Mouse (Mus musculus) olfactory bulb, adult 2 months (tissue): ENCODE data around the gene Krtap5-4. TPM values are rescaled to one million over a fixed set of nuclear protein-coding genes. Genes with fewer than 3 reads are reported as not detected.
A peak's percentile ranks its signal among the peaks of the same experiment; 100 is the strongest.
"Not testable (repeated sequence)": the region's sequence is repeated elsewhere in the genome, so short reads cannot be mapped to it uniquely, and the experiment has no call there.

Source experiments
- H3K27ac ChIP-seq: fragments of 200-500 bp; 2 replicates; pipeline ENCODE4 v1.5.1; 2012; ENCODE audit warnings: low read depth, low read length; ENCODE audit not compliant: insufficient read depth
- H3K4me1 ChIP-seq: fragments of 200-500 bp; 2 replicates; pipeline ENCODE4 v1.6.1; 2012; ENCODE audit warnings: low read length; ENCODE audit not compliant: control insufficient read depth, insufficient read depth
- H3K4me3 ChIP-seq: fragments of 200-500 bp; 2 replicates; pipeline ENCODE4 v1.5.1; 2012; ENCODE audit warnings: mild to moderate bottlenecking, low read depth, low read length, moderate library complexity; ENCODE audit not compliant: insufficient read depth
- CTCF ChIP-seq: fragments of 200-500 bp; IDR thresholded peaks from 2 replicates; pipeline ENCODE4 v1.5.1; 2012; ENCODE audit warnings: low read depth, mild to moderate bottlenecking, low read length, moderate library complexity; ENCODE audit not compliant: insufficient read depth
- POLR2A ChIP-seq: fragments of 200-500 bp; IDR thresholded peaks from 2 replicates; pipeline ENCODE4 v1.6.1; 2012; ENCODE audit warnings: mild to moderate bottlenecking, low read depth, low read length, moderate library complexity; ENCODE audit not compliant: insufficient read depth
- WGBS: fragments of 180-500 bp; shearing (Covaris S2); methylation state at CpG from one replicate; pipeline ENCODE4 v1.1.7; 2018; 5-methylcytosine and 5-hydroxymethylcytosine counted together
- polyA plus RNA-seq: library from polyadenylated mRNA; stranded (reverse); fragments of >200 nt; gene quantifications from 2 replicates; pipeline ENCODE4 v1.2.4, GENCODE M21; 2012; ENCODE audit warnings: low replicate concordance; ENCODE audit not compliant: missing spikeins, insufficient read depth, insufficient read length

Gene Krtap5-4
- polyA plus RNA-seq, 1 experiment: not detected

DNA sequence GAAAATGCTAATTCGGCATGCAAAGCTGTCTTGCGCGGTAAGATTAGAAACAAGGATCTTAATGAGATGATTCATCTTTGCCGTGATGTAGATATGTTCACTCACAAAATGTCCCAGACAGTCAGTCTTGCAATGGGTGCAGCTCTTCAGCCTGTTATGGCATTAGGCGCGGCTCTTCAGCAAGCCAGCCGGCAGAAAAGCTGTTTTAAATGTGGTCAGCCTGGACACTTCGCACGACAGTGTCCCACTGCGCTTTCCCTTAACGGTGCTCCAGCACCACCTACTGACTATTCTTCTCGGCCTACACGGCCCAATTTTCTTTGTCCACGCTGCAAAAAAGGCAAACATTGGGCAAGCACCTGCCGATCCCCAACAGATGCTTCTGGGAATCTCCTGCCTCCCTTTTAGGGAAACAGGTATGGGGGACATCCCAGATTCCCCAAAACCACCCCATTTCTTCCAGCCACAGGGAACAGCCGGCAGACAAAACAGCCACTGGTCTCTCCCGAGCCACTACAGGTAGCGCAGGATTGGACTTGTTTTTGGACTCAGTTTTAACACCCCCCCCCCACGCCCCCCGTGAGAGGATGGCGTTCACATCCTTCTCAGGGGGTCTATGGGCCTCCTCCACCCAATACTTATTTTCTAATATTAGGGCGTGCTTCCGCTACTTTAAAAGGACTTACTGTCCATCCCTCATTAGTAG is 18.1 kb upstream of the Krtap5-4 start:
- H3K4me1 ChIP-seq: peaks cover 7% of the 10 kb centered on the region; the same call in 1 of the 2 replicates
- H3K4me3 ChIP-seq: no peak overlapping the region
- H3K27ac ChIP-seq: no peak overlapping the region; the same call in 1 of the 2 replicates
- 28% methylated on average over 23 of the region's 23 CpGs for WGBS
- no peak for TF ChIP-seq CTCF
- TF ChIP-seq POLR2A: no peak

DNA sequence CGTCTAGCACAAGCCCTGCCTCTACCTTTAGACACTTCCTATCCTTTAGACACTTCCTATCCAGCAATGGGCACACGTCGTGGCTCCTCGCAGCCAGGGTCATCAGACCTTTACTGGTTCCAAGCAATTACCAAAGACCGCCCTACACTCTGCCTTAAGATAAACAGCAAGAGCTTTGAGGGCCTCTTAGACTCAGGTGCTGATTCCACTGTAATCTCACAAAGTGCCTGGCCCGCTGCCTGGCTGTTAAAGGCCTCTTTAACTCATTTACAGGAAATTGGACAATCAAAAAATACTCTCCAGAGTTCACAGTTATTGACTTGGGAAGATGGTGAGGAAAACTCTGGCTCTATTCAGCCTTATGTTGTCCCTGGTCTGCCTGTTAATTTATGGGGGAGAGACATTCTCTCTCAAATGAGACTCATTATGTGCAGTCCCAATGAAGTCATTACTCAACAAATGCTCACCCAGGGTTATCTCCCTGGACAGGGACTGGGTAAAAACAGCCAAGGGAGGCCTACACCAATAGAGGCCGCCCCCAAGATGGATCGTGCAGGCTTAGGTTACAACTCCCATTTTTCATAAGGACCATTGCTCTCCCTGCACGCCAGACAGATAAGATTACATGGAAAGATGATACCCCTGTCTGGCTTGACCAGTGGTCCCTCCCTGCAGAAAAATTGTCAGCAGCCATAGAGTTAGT is 17.3 kb upstream of the Krtap5-4 start:
- WGBS: 92% methylated on average over 9 of the region's 9 CpGs
- not testable (repeated sequence) for H3K4me3 ChIP-seq, H3K27ac ChIP-seq, H3K4me1 ChIP-seq

DNA sequence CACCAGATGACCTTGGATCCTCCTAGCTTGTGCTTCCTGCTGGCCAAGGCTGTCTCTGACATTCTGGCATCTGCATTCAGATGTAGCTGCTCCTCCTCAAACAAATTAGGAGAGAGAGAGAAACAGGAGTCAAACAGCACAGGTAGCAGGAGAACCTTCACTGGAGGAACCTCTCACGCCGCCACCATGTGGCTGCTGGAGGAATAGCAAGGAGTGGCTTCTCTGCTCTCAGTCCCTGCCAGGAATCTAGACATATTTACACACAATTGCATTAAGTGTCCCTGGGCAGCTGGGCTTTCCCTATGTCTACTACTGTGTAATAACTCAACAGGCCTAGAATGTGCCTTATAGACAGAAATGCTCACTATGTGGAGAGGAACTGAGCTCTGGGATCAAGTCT is 9.5 kb upstream of the Krtap5-4 start:
- WGBS: 0% methylated on average over 2 of the region's 2 CpGs
- not testable (repeated sequence) for H3K4me3 ChIP-seq, H3K27ac ChIP-seq, H3K4me1 ChIP-seq
- TF ChIP-seq CTCF: 0 out of 2 replicates have a peak, but pooled peaks have one; percentile 21

DNA sequence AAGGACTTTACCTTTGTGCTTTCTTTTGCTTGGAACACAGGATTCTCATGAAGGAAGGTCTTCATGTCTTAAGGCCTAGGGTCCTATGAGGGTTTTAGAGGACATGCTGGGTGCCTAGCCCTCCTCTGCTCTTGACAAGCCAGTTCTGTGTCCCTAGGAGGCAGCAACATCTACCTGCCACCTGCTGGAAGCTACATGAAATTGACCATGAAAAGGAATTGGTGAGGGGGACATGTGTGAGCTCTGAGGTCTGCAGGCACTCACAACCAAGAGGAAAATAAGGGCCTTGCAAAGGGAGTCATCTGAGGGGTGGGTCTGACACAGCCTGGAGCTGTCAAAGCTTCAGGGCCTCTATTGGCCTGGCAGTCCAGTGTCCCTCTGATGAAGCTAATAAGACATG is 7.9 kb upstream of the Krtap5-4 start:
- no peak for TF ChIP-seq CTCF
- TF ChIP-seq POLR2A: no peak
- no peak overlapping the region for H3K27ac ChIP-seq

DNA sequence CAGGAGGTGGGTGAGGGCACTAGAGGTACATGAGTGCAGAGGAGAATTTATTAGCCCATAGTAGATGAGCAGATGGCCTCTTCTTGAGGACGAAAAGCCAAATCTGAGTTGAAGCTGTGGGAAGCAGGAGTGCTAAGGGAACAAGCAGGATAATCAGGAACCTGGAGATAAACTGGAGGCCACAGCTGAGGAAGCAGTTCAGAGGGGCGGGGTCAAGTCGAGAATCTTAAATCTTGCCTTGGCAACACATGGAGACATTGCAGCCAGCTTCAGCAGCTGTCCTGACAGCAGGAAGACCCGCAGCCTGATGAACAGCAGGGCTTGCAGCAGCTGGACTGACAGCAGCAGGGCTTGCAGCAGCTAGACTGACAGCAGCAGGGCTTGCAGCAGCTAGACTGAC is 7.2 kb upstream of the Krtap5-4 start:
- not testable (repeated sequence) for H3K4me1 ChIP-seq, H3K27ac ChIP-seq, H3K4me3 ChIP-seq
- WGBS: 34% methylated on average over 4 of the region's 4 CpGs

More for the DNA sequence above, 7.9 kb upstream of the Krtap5-4 start:
- H3K4me3 ChIP-seq: no peak overlapping the region
- no peaks in the 10 kb centered on the region for H3K4me1 ChIP-seq

DNA sequence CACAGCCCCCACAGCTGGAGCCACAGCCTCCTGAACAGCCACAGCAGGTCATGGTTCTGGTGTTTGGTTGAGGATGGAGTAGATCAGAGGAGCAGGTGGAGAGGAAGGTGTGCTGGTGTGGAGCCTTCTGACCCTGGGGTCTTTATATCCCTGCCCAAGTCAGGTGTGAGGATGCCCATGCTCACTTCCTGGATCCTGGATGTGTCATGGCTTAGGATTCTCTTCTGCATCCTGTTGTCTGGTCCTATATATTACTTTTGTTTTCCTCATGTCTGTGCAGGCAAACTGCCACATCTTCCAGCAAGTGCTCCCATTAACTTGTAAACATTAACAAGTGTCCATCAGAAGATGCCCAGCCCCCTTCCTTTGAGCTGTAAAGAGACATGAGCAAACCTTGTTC is 6.3 kb upstream of the Krtap5-4 start, which contains the start of gene Krtap5-1:
Gene Krtap5-1, minus strand, starts transcription at position 101 of the 400 bp plus-strand sequence.
- H3K4me3 ChIP-seq, H3K27ac ChIP-seq, H3K4me1 ChIP-seq: not testable (repeated sequence)

DNA sequence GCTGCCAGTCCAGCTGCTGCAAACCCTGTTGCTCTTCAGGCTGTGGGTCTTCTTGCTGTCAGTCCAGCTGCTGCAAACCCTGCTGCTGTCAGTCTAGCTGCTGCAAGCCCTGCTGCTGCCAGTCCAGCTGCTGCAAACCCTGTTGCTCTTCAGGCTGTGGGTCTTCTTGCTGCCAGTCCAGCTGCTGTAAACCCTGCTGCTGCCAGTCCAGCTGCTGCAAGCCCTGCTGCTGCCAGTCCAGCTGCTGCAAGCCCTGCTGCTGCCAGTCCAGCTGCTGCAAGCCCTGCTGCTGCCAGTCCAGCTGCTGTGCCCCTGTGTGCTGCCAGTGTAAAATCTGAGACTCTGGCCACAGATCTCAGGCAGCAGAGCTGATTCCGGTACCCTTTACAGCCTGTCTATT is 580 bp downstream of the Krtap5-4 start:
- H3K27ac ChIP-seq, H3K4me1 ChIP-seq, H3K4me3 ChIP-seq: not testable (repeated sequence)
- WGBS: 94% methylated on average over 1 of the region's 1 CpGs

DNA sequence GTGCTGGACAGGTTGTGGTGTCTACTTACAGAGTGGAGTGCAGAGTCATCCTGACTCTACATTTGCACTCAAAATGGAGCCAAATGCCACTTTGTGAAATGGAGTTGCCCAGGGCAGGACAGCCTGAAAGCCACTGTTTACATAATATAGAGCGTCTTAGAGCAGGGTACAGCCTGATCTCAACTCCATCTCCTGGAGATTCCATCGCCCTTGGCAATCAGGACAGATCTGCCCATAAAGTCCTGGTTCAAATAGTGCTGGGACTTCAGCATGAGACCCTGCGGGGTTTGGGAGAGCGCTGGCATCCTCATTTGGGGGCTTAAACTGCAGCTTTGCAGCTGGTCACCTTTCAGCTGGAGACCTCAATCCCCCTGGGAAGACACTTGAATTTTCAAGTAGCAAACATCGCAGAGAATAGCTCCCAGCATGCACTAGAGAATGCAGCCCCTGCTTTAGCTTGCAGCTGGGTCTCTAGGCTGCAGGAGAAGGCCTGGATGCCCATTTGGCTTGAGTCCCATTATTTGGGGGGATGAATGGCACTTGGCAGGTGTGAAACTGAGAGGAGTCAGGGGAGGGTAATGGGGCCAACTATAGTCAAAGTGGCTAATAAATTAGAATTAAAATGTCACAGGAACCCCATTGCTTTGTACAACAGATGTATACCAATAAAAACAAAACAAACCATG is 11.4 kb downstream of the Krtap5-4 start:
- TF ChIP-seq POLR2A (no peak), CTCF (no peak)
- H3K27ac ChIP-seq: no peak overlapping the region
- H3K4me3 ChIP-seq: no peak overlapping the region
- H3K4me1 ChIP-seq: peaks cover 23% of the 10 kb centered on the region
- 66% methylated on average over 5 of the region's 5 CpGs for WGBS

DNA sequence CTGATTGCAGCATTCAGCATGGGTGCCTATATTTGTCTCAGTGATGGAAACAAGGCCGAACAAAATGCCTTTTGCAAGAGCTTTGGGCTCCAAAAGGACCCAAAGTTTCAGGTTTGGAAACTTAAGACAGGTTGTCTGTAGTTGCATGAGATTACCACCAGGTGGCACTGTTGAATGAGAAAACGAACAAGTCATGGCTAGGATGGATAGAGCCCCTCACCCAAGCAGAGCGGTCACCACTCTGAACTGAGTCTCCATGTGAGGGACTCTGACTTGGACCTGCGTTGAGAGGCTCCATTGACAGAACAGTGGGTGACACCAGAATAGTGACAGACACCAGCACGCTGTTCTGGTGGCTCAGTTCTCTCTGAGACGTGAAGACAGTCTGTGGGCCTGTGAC is 13.2 kb downstream of the Krtap5-4 start:
- 49% methylated on average over 6 of the region's 6 CpGs for WGBS
- TF ChIP-seq CTCF (peak; percentile 45; the same call in 1 of the 2 replicates), POLR2A (no peak)
- Histone ChIP-seq H3K4me3 (no peak overlapping the region), H3K4me1 (peaks cover 35% of the 10 kb centered on the region), H3K27ac (no peak overlapping the region)

DNA sequence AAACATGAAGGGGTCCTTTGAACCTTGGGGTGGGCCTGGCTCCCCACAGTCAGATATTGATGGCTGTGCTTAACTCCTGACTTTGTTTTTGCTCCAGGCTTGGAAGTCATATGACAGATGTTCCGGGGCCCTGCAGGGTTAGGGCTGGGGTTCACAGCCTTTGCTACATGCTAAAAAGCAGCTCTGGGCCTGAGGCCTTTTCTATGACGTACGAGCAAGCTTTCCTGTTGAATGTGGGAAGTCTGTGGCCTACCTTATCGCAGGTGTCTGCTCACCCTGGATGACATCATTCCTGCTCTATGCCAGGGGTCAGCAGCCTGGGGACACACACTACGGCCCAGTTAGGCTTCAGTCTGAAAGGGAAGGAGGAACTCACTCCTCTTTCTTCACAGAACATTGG is 13.9 kb downstream of the Krtap5-4 start:
- 89% methylated on average over 5 of the region's 5 CpGs for WGBS
- Histone ChIP-seq H3K27ac (no peak overlapping the region), H3K4me3 (no peak overlapping the region), H3K4me1 (peaks cover 35% of the 10 kb centered on the region)
- TF ChIP-seq POLR2A: no peak
- no peak for TF ChIP-seq CTCF
